Comparison of ENCODE assay signal across 12 mouse cellular contexts in genomic region chr2:37818761-37819525, GRCm38 (mm10). TPM values are rescaled to one million over a fixed set of nuclear protein-coding genes. Genes with fewer than 3 reads are reported as not detected.
DNase-seq lines count a peak whose midpoint lies in the region; ATAC-seq and TF ChIP-seq lines count a peak whose summit lies in the region.
"Had no signal": no experiment of that assay in that cellular context is flagged by ENCODE, and none has a peak within 500 bp of the region (broad histone marks: within the 10 kb centered on the region; RNA-seq: fewer than 3 reads in every experiment).

No protein-coding gene starts in this region.

- TF ChIP-seq EP300 in lung, postnatal 0 days (IDR thresholded peaks at IDR 0.05) = no peak

- intact Hi-C loops in left cerebral cortex, postnatal 14 days (cut with DNase I) = loop anchor here (5.0 kb wide), 1 partner anchor 558 kb away; no protein-coding TSS in a partner anchor

- no peak overlapping the region for H3K27ac ChIP-seq in hindbrain, embryonic 11.5 days (ENCODE audit: low read depth, low read length)
- H3K27ac ChIP-seq in midbrain, embryonic 10.5 days (replicated peaks) = peak overlapping the region; percentile 42; the same call in 1 of the 2 replicates
- no peak overlapping the region for H3K27ac ChIP-seq in lung, postnatal 0 days (ENCODE audit: low read length)
- H3K27ac ChIP-seq: intestine, embryonic 15.5 days; limb, embryonic 13.5 days; lung, embryonic 15.5 days had no signal

- H3K9me3 ChIP-seq in hindbrain, embryonic 11.5 days (ENCODE audit: control insufficient read depth, low read length) = no peaks in the 10 kb centered on the region
- no peaks in the 10 kb centered on the region for H3K9me3 ChIP-seq in midbrain, embryonic 10.5 days (replicated peaks)
- H3K9me3 ChIP-seq in lung, postnatal 0 days (ENCODE audit: low read length) = no peaks in the 10 kb centered on the region
- H3K9me3 ChIP-seq: intestine, embryonic 15.5 days; limb, embryonic 13.5 days; lung, embryonic 15.5 days had no signal

- 8% methylated on average over 5 of the region's 5 CpGs for WGBS in hindbrain, embryonic 11.5 days
- WGBS in midbrain, embryonic 10.5 days = 10% methylated on average over 5 of the region's 5 CpGs
- 27% methylated on average over 5 of the region's 5 CpGs for WGBS in lung, postnatal 0 days

- peak; percentile 48 for DNase-seq in MN1 (ENCODE audit: low spot score)
- peak; percentile 94 for DNase-seq in brain, embryonic 14.5 days (ENCODE audit: low read depth)
- DNase-seq in hindbrain, embryonic 11.5 days (ENCODE audit: low spot score) = peak; percentile 27
- DNase-seq in midbrain, embryonic 10.5 days (ENCODE audit: low spot score) = no peak
- DNase-seq in adrenal gland, adult (ENCODE audit: inconsistent age in 2 of 2, low spot score in 1 of 2) = no peak
- no peak for DNase-seq in heart, adult 11 months
- no peak for DNase-seq in lung, postnatal 0 days (ENCODE audit: low spot score)
- no peak for DNase-seq in left cerebral cortex, postnatal 14 days (ENCODE audit: low spot score in 2 of 2)

- no peak overlapping the region for H3K4me3 ChIP-seq in hindbrain, embryonic 11.5 days (ENCODE audit: low read depth, low read length)
- H3K4me3 ChIP-seq in midbrain, embryonic 10.5 days = no peak overlapping the region
- no peak overlapping the region for H3K4me3 ChIP-seq in lung, postnatal 0 days (ENCODE audit: low read depth, low read length)
- H3K4me3 ChIP-seq: intestine, embryonic 15.5 days; limb, embryonic 13.5 days; lung, embryonic 15.5 days had no signal

- H3K9ac ChIP-seq in hindbrain, embryonic 11.5 days (ENCODE audit: low read depth, low read length) = no peak overlapping the region
- no peak overlapping the region for H3K9ac ChIP-seq in lung, postnatal 0 days (replicated peaks; ENCODE audit: low read depth)
- H3K9ac ChIP-seq: intestine, embryonic 15.5 days; limb, embryonic 13.5 days; lung, embryonic 15.5 days had no signal

- no peak overlapping the region for H3K4me2 ChIP-seq in hindbrain, embryonic 11.5 days (replicated peaks; ENCODE audit: low read depth, low read length)
- no peak overlapping the region for H3K4me2 ChIP-seq in lung, postnatal 0 days (replicated peaks; ENCODE audit: low read depth, low read length)
- H3K4me2 ChIP-seq: heart, embryonic 11.5 days; intestine, embryonic 15.5 days; limb, embryonic 13.5 days; lung, embryonic 15.5 days had no signal

- TF ChIP-seq POLR2A in brain, embryonic 14.5 days (IDR thresholded peaks at IDR 0.05; ENCODE audit: borderline replicate concordance, extremely low read depth, insufficient read depth, insufficient read length, poor library complexity, severe bottlenecking) = no peak

- no peaks in the 10 kb centered on the region for H3K27me3 ChIP-seq in hindbrain, embryonic 11.5 days (ENCODE audit: control insufficient read depth, insufficient read depth, low read length)
- H3K27me3 ChIP-seq in midbrain, embryonic 10.5 days (ENCODE audit: low read depth, poor library complexity, severe bottlenecking) = peaks cover 35% of the 10 kb centered on the region
- H3K27me3 ChIP-seq in lung, postnatal 0 days (replicated peaks; ENCODE audit: insufficient read depth, low read length) = no peaks in the 10 kb centered on the region
- H3K27me3 ChIP-seq: intestine, embryonic 15.5 days; limb, embryonic 13.5 days; lung, embryonic 15.5 days had no signal

- H3K4me1 ChIP-seq in hindbrain, embryonic 11.5 days (replicated peaks; ENCODE audit: control insufficient read depth, insufficient read depth, low read length) = no peaks in the 10 kb centered on the region
- peaks cover 27% of the 10 kb centered on the region for H3K4me1 ChIP-seq in midbrain, embryonic 10.5 days
- H3K4me1 ChIP-seq in lung, postnatal 0 days (ENCODE audit: insufficient read depth, low read depth, low read length) = no peaks in the 10 kb centered on the region
- H3K4me1 ChIP-seq: intestine, embryonic 15.5 days; lung, embryonic 15.5 days had no signal

- peak; percentile 41; the same call in 1 of the 2 replicates for ATAC-seq in hindbrain, embryonic 11.5 days (ENCODE audit: low FRiP score)
- ATAC-seq in lung, postnatal 0 days = no peak
- ATAC-seq: intestine, embryonic 15.5 days had no signal

- no peaks in the 10 kb centered on the region for H3K36me3 ChIP-seq in hindbrain, embryonic 11.5 days (ENCODE audit: control insufficient read depth, insufficient read depth, low read length)
- no peaks in the 10 kb centered on the region for H3K36me3 ChIP-seq in midbrain, embryonic 10.5 days
- no peaks in the 10 kb centered on the region for H3K36me3 ChIP-seq in lung, postnatal 0 days (ENCODE audit: insufficient read depth, low read length)
- H3K36me3 ChIP-seq: intestine, embryonic 15.5 days; lung, embryonic 15.5 days had no signal

- TF ChIP-seq CTCF in brain, embryonic 14.5 days (IDR thresholded peaks at IDR 0.05; ENCODE audit: borderline replicate concordance, extremely low read depth, insufficient read depth, insufficient read length) = no peak
- TF ChIP-seq CTCF in lung, postnatal 0 days (IDR thresholded peaks at IDR 0.05) = no peak

RNA-seq across cellular contexts. Expression of gene Crb2, which starts 42.9 kb away (rescaled TPM):
- polyA plus RNA-seq in brain, embryonic 14.5 days (2012; rRNA removed) = 9.8 and 11.3 TPM in 2 replicates
- polyA plus RNA-seq in hindbrain, embryonic 11.5 days (2014; fragmentation: Nextera tagmentation; extraction: Ambion mirVana) = 6.2 and 7.7 TPM in 2 replicates
- 31.1 and 31.4 TPM in 2 replicates for polyA plus RNA-seq in midbrain, embryonic 10.5 days (2016; fragmentation: Nextera tagmentation; extraction: Ambion mirVana)
- polyA plus RNA-seq in lung, postnatal 0 days (2015; fragmentation: Nextera tagmentation; extraction: Ambion mirVana) = 0.39 and 0.40 TPM in 2 replicates
- 1 to 10 TPM; 5.2 to 5.6 TPM for total RNA-seq in left cerebral cortex, postnatal 14 days (2021)

Comparison
In these comparisons a context has a peak if more than half of its experiments do, and no peak if none do; other contexts are left out.
1. DNase-seq: peak in MN1 (single experiment), brain, embryonic 14.5 days (single experiment) and hindbrain, embryonic 11.5 days (single experiment); none in midbrain, embryonic 10.5 days (single experiment), adrenal gland, adult (0 of 2), heart, adult 11 months (single experiment), lung, postnatal 0 days (single experiment) and left cerebral cortex, postnatal 14 days (0 of 2).